Mouse (Mus musculus): Measurements from ENCODE around the gene Ip6k1.

GRCm38 (mm10) chr9:107975399-107976386, 26.6 kb upstream of the Ip6k1 start, which contains the start of gene Uba7:
- peak; percentile 7; the same call in 1 of the 2 replicates for TF ChIP-seq CTCF (IDR thresholded peaks at IDR 0.05; ENCODE audit: low read depth)
- peak; percentile 89 for TF ChIP-seq EP300 (IDR thresholded peaks at IDR 0.05; ENCODE audit: low read depth)

Measured in liver, embryonic 14.5 days (tissue).